Mouse (Mus musculus) myocyte (in vitro differentiated cells): ENCODE measurements around the gene Trim67.

Experiments used
- E2F4 ChIP-seq: IDR thresholded peaks from one replicate; pipeline ENCODE4 v1.6.1; 2011; ENCODE audit warnings: mild to moderate bottlenecking, control low read depth, moderate library complexity; ENCODE audit not compliant: insufficient read depth
- MAX ChIP-seq: IDR thresholded peaks from one replicate; pipeline ENCODE4 v1.6.1; 2011; ENCODE audit warnings: low read depth, mild to moderate bottlenecking, control low read depth
- MYOG ChIP-seq, 3 experiments: IDR thresholded peaks; one replicate each; pipeline ENCODE4 v1.6.1; 2011; ENCODE audit warnings: control low read depth in 2 of 3, low read depth in 2 of 3, mild to moderate bottlenecking in 2 of 3; ENCODE audit not compliant: insufficient read length in 2 of 3, control insufficient read depth in 1 of 3, insufficient read depth in 1 of 3
- POLR2A ChIP-seq: IDR thresholded peaks from one replicate; pipeline ENCODE4 v1.6.1; 2011; ENCODE audit warnings: low read depth, mild to moderate bottlenecking, control low read depth, moderate library complexity; ENCODE audit not compliant: insufficient read length
- SRF ChIP-seq: IDR thresholded peaks from one replicate; pipeline ENCODE4 v1.6.1; 2011; ENCODE audit warnings: low read depth; ENCODE audit not compliant: control insufficient read depth, insufficient read length
- TCF12 ChIP-seq: IDR thresholded peaks from one replicate; pipeline ENCODE4 v1.6.1; 2011; ENCODE audit warnings: mild to moderate bottlenecking, control low read depth; ENCODE audit not compliant: poor library complexity, insufficient read depth, severe bottlenecking
- TCF3 ChIP-seq: IDR thresholded peaks from one replicate; pipeline ENCODE4 v1.6.1; 2011; ENCODE audit warnings: low read depth, control low read depth; ENCODE audit not compliant: insufficient read length
- USF1 ChIP-seq: IDR thresholded peaks from one replicate; pipeline ENCODE4 v1.6.1; 2011; ENCODE audit warnings: low read depth, mild to moderate bottlenecking, control low read depth, moderate library complexity

DNA sequence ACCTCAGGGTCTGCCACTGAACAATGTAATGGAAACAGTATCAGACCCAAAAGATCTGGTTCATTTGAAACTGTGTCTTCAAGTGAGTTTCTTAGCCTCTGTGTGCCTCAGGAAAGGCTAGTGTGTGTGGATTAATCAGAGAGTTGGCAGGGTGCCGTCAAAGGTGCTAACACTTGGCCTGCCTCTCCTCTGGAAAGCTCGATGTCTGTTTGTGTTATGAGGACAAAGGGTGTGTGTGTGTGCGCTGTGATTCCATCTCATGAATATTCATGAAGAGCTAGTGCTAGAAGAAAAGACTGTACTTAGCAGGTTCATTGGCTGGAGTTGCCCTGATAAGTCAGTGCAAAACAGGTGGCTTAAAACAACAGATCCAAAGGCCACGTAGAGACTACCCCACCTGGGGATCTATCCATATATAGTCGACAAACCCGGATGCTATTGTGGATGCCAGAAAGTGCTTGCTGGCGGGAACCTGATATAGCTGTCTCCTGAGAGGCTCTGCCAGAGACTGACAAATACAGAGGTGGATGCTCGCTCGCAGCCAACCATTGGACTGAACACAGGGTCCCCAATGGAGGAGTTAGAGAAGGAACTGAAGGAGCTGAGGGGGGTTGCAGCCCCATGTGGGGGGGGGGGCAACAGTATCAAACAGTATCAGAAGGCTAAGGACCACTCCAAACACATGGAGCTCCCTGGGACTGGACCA is 17.9 kb downstream of the Trim67 start:
- TF ChIP-seq TCF12: no peak
- no peak for TF ChIP-seq POLR2A
- TF ChIP-seq E2F4: no peak
- no peak for TF ChIP-seq MAX
- no peak for TF ChIP-seq TCF3
- no peak for TF ChIP-seq USF1
- TF ChIP-seq SRF: no peak
- no peak for TF ChIP-seq MYOG (IDR thresholded peaks at IDR 0.05; ENCODE audit: control insufficient read depth in 1 of 3, insufficient read depth in 1 of 3, insufficient read length in 2 of 3, low read depth in 2 of 3)
